Mouse (Mus musculus) stomach, postnatal 0 days (tissue): ENCODE measurements around the gene Rras2. TPM values are rescaled to one million over a fixed set of nuclear protein-coding genes. Genes with fewer than 3 reads are reported as not detected.

Source experiments
- ATAC-seq: fragments of 200-750 bp; cut with Nextera tagmentation; 2 replicates; pipeline ENCODE4 v1.8.0; 2017; ENCODE audit not compliant: low FRiP score, low TSS enrichment
- DNase-seq: peaks from one replicate; pipeline ENCODE4 v3.0.0-alpha.2; 2016; ENCODE audit warnings: low spot score
- H3K27ac ChIP-seq: fragments of 300-500 bp; sonication (generic); replicated peaks from 2 replicates; pipeline ENCODE4 v1.5.1; 2014; ENCODE audit warnings: mild to moderate bottlenecking, control low read depth
- H3K27me3 ChIP-seq: fragments of 300-500 bp; sonication (generic); 2 replicates; pipeline ENCODE4 v1.6.1; 2014; ENCODE audit warnings: low read length; ENCODE audit not compliant: control insufficient read depth, insufficient read depth
- H3K36me3 ChIP-seq: fragments of 300-500 bp; sonication (generic); 2 replicates; pipeline ENCODE4 v1.6.1; 2014; ENCODE audit warnings: low read length, mixed read lengths; ENCODE audit not compliant: control insufficient read depth, insufficient read depth
- H3K4me1 ChIP-seq: fragments of 300-500 bp; sonication (generic); replicated peaks from 2 replicates; pipeline ENCODE4 v1.6.1; 2014; ENCODE audit warnings: antibody characterized with exemption; ENCODE audit not compliant: control insufficient read depth, insufficient read depth
- H3K4me2 ChIP-seq: fragments of 300-500 bp; sonication (generic); replicated peaks from 2 replicates; pipeline ENCODE4 v1.6.1; 2014; ENCODE audit warnings: low read depth, mild to moderate bottlenecking, control low read depth, moderate library complexity
- H3K4me3 ChIP-seq: fragments of 300-500 bp; sonication (generic); 2 replicates; pipeline ENCODE4 v1.5.1; 2014; ENCODE audit warnings: low read depth, low read length, control low read depth
- H3K9ac ChIP-seq: fragments of 300-500 bp; sonication (generic); 2 replicates; pipeline ENCODE4 v1.6.1; 2014; ENCODE audit warnings: mild to moderate bottlenecking, low read length, control low read depth, mixed read lengths
- H3K9me3 ChIP-seq: fragments of 300-500 bp; sonication (generic); 2 replicates; pipeline ENCODE4 v1.6.1; 2016; ENCODE audit warnings: low read length; ENCODE audit not compliant: control insufficient read depth
- CTCF ChIP-seq: IDR thresholded peaks from 2 replicates; pipeline ENCODE4 v1.5.1; 2016; ENCODE audit warnings: antibody characterized with exemption, low read depth, mild to moderate bottlenecking, moderate library complexity
- EP300 ChIP-seq: optimal IDR thresholded peaks from 2 replicates; pipeline ENCODE3; 2016; ENCODE audit warnings: antibody characterized with exemption
- WGBS: fragments of 180-500 bp; shearing (Covaris S2); extraction: QIAGEN DNeasy Blood & Tissue Kit; methylation state at CpG from one replicate; pipeline ENCODE4 v1.1.7; 2014; 5-methylcytosine and 5-hydroxymethylcytosine counted together
- polyA plus RNA-seq: library from polyadenylated mRNA; unstranded; fragments of >200 nt; fragmentation: Nextera tagmentation; extraction: Ambion mirVana; gene quantifications from 2 replicates; pipeline ENCODE4 v1.2.1, GENCODE M21; 2015

Rras2 gene
- polyA plus RNA-seq, 1 experiment from 2014 or later, result 26.2 TPM

- Histone ChIP-seq H3K27me3 (no peaks in the 10 kb centered on the region), H3K27ac (no peak overlapping the region), H3K4me2 (no peak overlapping the region), H3K4me3 (no peak overlapping the region), H3K9ac (no peak overlapping the region), H3K36me3 (no peaks in the 10 kb centered on the region), H3K9me3 (no peaks in the 10 kb centered on the region), H3K4me1 (peaks cover 8% of the 10 kb centered on the region; the same call in 1 of the 2 replicates)
- ATAC-seq (no peak), DNase-seq (no peak)
- TF ChIP-seq EP300, result no peak
- TF ChIP-seq CTCF, result no peak
- WGBS, result 68% methylated on average over 11 of the region's 11 CpGs
These were observed 48.5 kb downstream of the Rras2 start for GRCm38 (mm10) chr7:114068956-114069533.

GRCm38 (mm10) chr7:114066529-114067178 lies 50.9 kb downstream of the Rras2 start:
- H3K9ac ChIP-seq, result peak overlapping the region; percentile 5; the same call in 1 of the 2 replicates
- peak overlapping the region; percentile 88 for H3K27ac ChIP-seq

GRCm38 (mm10) chr7:114065407-114066185 lies 52.0 kb downstream of the Rras2 start:
- H3K9ac ChIP-seq, result no peak overlapping the region
- 32% methylated on average over 11 of the region's 11 CpGs for WGBS

More at GRCm38 (mm10) chr7:114066529-114067178, 50.9 kb downstream of the Rras2 start:
- Histone ChIP-seq H3K9me3 (no peaks in the 10 kb centered on the region), H3K4me3 (peak overlapping the region; percentile 20), H3K4me2 (peak overlapping the region; percentile 59), H3K36me3 (no peaks in the 10 kb centered on the region), H3K27me3 (no peaks in the 10 kb centered on the region), H3K4me1 (peaks cover 5% of the 10 kb centered on the region; the same call in 1 of the 2 replicates)
- DNase-seq, result peak; percentile 92
- 10% methylated on average over 14 of the region's 14 CpGs for WGBS
- peak; percentile 80 for ATAC-seq
- peak; percentile 97 for TF ChIP-seq CTCF
- TF ChIP-seq EP300, result no peak

GRCm38 (mm10) chr7:114063966-114064365 lies 53.6 kb downstream of the Rras2 start:
- H3K9ac ChIP-seq, result no peak overlapping the region
- H3K27me3 ChIP-seq, result no peaks in the 10 kb centered on the region
- no peaks in the 10 kb centered on the region for H3K9me3 ChIP-seq
- no peak overlapping the region for H3K4me2 ChIP-seq
- 0 out of 2 replicates have a peak, but pooled peaks cover 3% of the 10 kb centered on the region for H3K4me1 ChIP-seq
- no peaks in the 10 kb centered on the region; the same call in 1 of the 2 replicates for H3K36me3 ChIP-seq
- ATAC-seq (peak; percentile 38; the same call in 1 of the 2 replicates), DNase-seq (no peak)
- 58% methylated on average over 6 of the region's 6 CpGs for WGBS
- H3K4me3 ChIP-seq, result no peak overlapping the region
- H3K27ac ChIP-seq, result peak overlapping the region; percentile 41; the same call in 1 of the 2 replicates
- TF ChIP-seq EP300, result no peak
- TF ChIP-seq CTCF, result no peak

More at GRCm38 (mm10) chr7:114065407-114066185, 52.0 kb downstream of the Rras2 start:
- DNase-seq (no peak), ATAC-seq (no peak)
- Histone ChIP-seq H3K27ac (peak overlapping the region; percentile 88), H3K4me2 (peak overlapping the region; percentile 59; the same call in 1 of the 2 replicates), H3K9me3 (no peaks in the 10 kb centered on the region), H3K36me3 (no peaks in the 10 kb centered on the region), H3K4me3 (no peak overlapping the region), H3K27me3 (no peaks in the 10 kb centered on the region), H3K4me1 (0 out of 2 replicates have a peak, but pooled peaks cover 3% of the 10 kb centered on the region)
- TF ChIP-seq EP300 (no peak), CTCF (no peak)

- no peak overlapping the region for H3K4me2 ChIP-seq
- TF ChIP-seq CTCF (no peak), EP300 (no peak)
- no peak overlapping the region for H3K9ac ChIP-seq
- peak overlapping the region; percentile 41; the same call in 1 of the 2 replicates for H3K27ac ChIP-seq
- DNase-seq, result no peak
- no peak overlapping the region for H3K4me3 ChIP-seq
- 0 out of 2 replicates have a peak, but pooled peaks cover 3% of the 10 kb centered on the region for H3K4me1 ChIP-seq
- H3K9me3 ChIP-seq, result no peaks in the 10 kb centered on the region
- ATAC-seq, result peak; percentile 62
- H3K36me3 ChIP-seq, result no peaks in the 10 kb centered on the region; the same call in 1 of the 2 replicates
- 30% methylated on average over 8 of the region's 8 CpGs for WGBS
- no peaks in the 10 kb centered on the region for H3K27me3 ChIP-seq
These were observed 54.0 kb downstream of the Rras2 start for GRCm38 (mm10) chr7:114063534-114063933.
